Mouse (Mus musculus) hindbrain, postnatal 0 days (tissue): ENCODE results near the gene Mfsd1. TPM values are rescaled to one million over a fixed set of nuclear protein-coding genes. Genes with fewer than 3 reads are reported as not detected.

ENCODE experiments used
- ATAC-seq: fragments of 200-750 bp; cut with Nextera tagmentation; 2 replicates; pipeline ENCODE4 v1.8.0; 2017; ENCODE audit warnings: mild to moderate bottlenecking, moderate TSS enrichment, moderate library complexity
- DNase-seq: peaks from one replicate; pipeline ENCODE4 v3.0.0-alpha.2; 2015; ENCODE audit warnings: low spot score
- H3K27ac ChIP-seq: fragments of 300-500 bp; sonication (generic); 2 replicates; pipeline ENCODE4 v1.5.1; 2014; ENCODE audit warnings: mild to moderate bottlenecking
- H3K27me3 ChIP-seq: fragments of 300-500 bp; sonication (generic); 2 replicates; pipeline ENCODE4 v1.6.1; 2014; ENCODE audit warnings: low read length, mixed read lengths; ENCODE audit not compliant: insufficient read depth
- H3K36me3 ChIP-seq: fragments of 300-500 bp; sonication (generic); 2 replicates; pipeline ENCODE4 v1.6.1; 2014; ENCODE audit warnings: low read length, mixed read lengths; ENCODE audit not compliant: insufficient read depth
- H3K4me1 ChIP-seq: fragments of 300-500 bp; sonication (generic); 2 replicates; pipeline ENCODE4 v1.6.1; 2014; ENCODE audit warnings: antibody characterized with exemption, low read length, mixed read lengths; ENCODE audit not compliant: insufficient read depth
- H3K4me2 ChIP-seq: fragments of 300-500 bp; sonication (generic); 2 replicates; pipeline ENCODE4 v1.6.1; 2014; ENCODE audit warnings: low read depth, mild to moderate bottlenecking, low read length, moderate library complexity, mixed read lengths
- H3K4me3 ChIP-seq: fragments of 300-500 bp; sonication (generic); 2 replicates; pipeline ENCODE4 v1.5.1; 2014; ENCODE audit warnings: low read length
- H3K9ac ChIP-seq: fragments of 300-500 bp; sonication (generic); replicated peaks from 2 replicates; pipeline ENCODE4 v1.6.1; 2014; ENCODE audit warnings: mild to moderate bottlenecking, low read length, moderate library complexity, mixed read lengths
- H3K9me3 ChIP-seq: fragments of 300-500 bp; sonication (generic); 2 replicates; pipeline ENCODE4 v1.6.1; 2016; ENCODE audit warnings: low read length, mixed read lengths
- CTCF ChIP-seq: IDR thresholded peaks from 2 replicates; pipeline ENCODE4 v1.5.1; 2016; ENCODE audit warnings: antibody characterized with exemption, control low read depth, low read depth
- WGBS: fragments of 180-500 bp; shearing (Covaris S2); extraction: QIAGEN DNeasy Blood & Tissue Kit; methylation state at CpG from one replicate; pipeline ENCODE4 v1.1.7; 2014; 5-methylcytosine and 5-hydroxymethylcytosine counted together
- polyA plus RNA-seq: library from polyadenylated mRNA; unstranded; fragments of >200 nt; fragmentation: Nextera tagmentation; extraction: Ambion mirVana; gene quantifications from 2 replicates; pipeline ENCODE4 v1.2.1, GENCODE M21; 2015
- total RNA-seq: library from RNA; depleted of rRNA; stranded (reverse); fragments of >200 nt; gene quantifications from 2 replicates; pipeline ENCODE4 v1.2.3, GENCODE M21; 2014; rRNA removed

Gene Mfsd1
- total RNA-seq (31.0 and 35.0 TPM in 2 replicates), polyA plus RNA-seq (32.6 and 36.1 TPM in 2 replicates)

- peak; percentile 94 for ATAC-seq
- WGBS: 5% methylated on average over 51 of the region's 54 CpGs
These were observed at the start of gene Mfsd1 for GRCm38 (mm10) chr3:67582273-67583124. Gene Mfsd1, plus strand, starts transcription at chr3:67582741.

GRCm38 (mm10) chr3:67543630-67544029, 38.9 kb upstream of the Mfsd1 start:
- Histone ChIP-seq H3K36me3 (no peaks in the 10 kb centered on the region), H3K27ac (no peak overlapping the region), H3K27me3 (no peaks in the 10 kb centered on the region), H3K4me2 (no peak overlapping the region), H3K9ac (no peak overlapping the region), H3K4me3 (no peak overlapping the region), H3K4me1 (no peaks in the 10 kb centered on the region), H3K9me3 (no peaks in the 10 kb centered on the region)
- ATAC-seq (no peak), DNase-seq (no peak)
- TF ChIP-seq CTCF: no peak
- WGBS: 81% methylated on average over 8 of the region's 8 CpGs

More at GRCm38 (mm10) chr3:67582273-67583124, at the start of gene Mfsd1:
- Histone ChIP-seq H3K4me2 (peak within 1 kb of the TSS; percentile 96), H3K9me3 (no peaks in the 10 kb centered on the region), H3K27ac (peak within 1 kb of the TSS; percentile 59), H3K4me3 (peak within 1 kb of the TSS; percentile 90), H3K27me3 (no peaks in the 10 kb centered on the region), H3K9ac (peak within 1 kb of the TSS; percentile 63), H3K4me1 (0 out of 2 replicates have a peak, but pooled peaks cover 6% of the 10 kb centered on the region), H3K36me3 (peaks cover 9% of the 10 kb centered on the region; the same call in 1 of the 2 replicates)
- DNase-seq: peak; percentile 98
- peak; percentile 19; the same call in 1 of the 2 replicates for TF ChIP-seq CTCF

GRCm38 (mm10) chr3:67551193-67551592, 31.3 kb upstream of the Mfsd1 start:
- H3K4me3 ChIP-seq: no peak overlapping the region

GRCm38 (mm10) chr3:67553281-67553680, 29.3 kb upstream of the Mfsd1 start:
- Histone ChIP-seq H3K27ac (no peak overlapping the region), H3K27me3 (no peaks in the 10 kb centered on the region), H3K4me2 (no peak overlapping the region), H3K9ac (no peak overlapping the region), H3K4me1 (no peaks in the 10 kb centered on the region), H3K4me3 (no peak overlapping the region), H3K9me3 (no peaks in the 10 kb centered on the region), H3K36me3 (no peaks in the 10 kb centered on the region)
- 44% methylated on average over 4 of the region's 4 CpGs for WGBS
- peak; percentile 44; the same call in 1 of the 2 replicates for ATAC-seq
- TF ChIP-seq CTCF: no peak
- DNase-seq: peak; percentile 53

More at GRCm38 (mm10) chr3:67551193-67551592, 31.3 kb upstream of the Mfsd1 start:
- Histone ChIP-seq H3K4me1 (no peaks in the 10 kb centered on the region), H3K27ac (no peak overlapping the region), H3K9me3 (no peaks in the 10 kb centered on the region), H3K27me3 (no peaks in the 10 kb centered on the region), H3K36me3 (no peaks in the 10 kb centered on the region), H3K4me2 (no peak overlapping the region), H3K9ac (no peak overlapping the region)
- no peak for TF ChIP-seq CTCF
- DNase-seq (no peak), ATAC-seq (no peak)
- WGBS: 64% methylated on average over 3 of the region's 3 CpGs

- Histone ChIP-seq H3K36me3 (no peaks in the 10 kb centered on the region), H3K27ac (no peak overlapping the region), H3K4me1 (no peaks in the 10 kb centered on the region), H3K9me3 (no peaks in the 10 kb centered on the region), H3K9ac (no peak overlapping the region), H3K4me2 (no peak overlapping the region), H3K4me3 (no peak overlapping the region), H3K27me3 (no peaks in the 10 kb centered on the region)
- no peak for TF ChIP-seq CTCF
- ATAC-seq (no peak), DNase-seq (no peak)
- WGBS: 94% methylated on average over 5 of the region's 5 CpGs
These were observed 28.6 kb upstream of the Mfsd1 start for GRCm38 (mm10) chr3:67553927-67554448.

GRCm38 (mm10) chr3:67555211-67555610, 27.3 kb upstream of the Mfsd1 start:
- Histone ChIP-seq H3K4me1 (no peaks in the 10 kb centered on the region), H3K27me3 (no peaks in the 10 kb centered on the region), H3K9me3 (no peaks in the 10 kb centered on the region), H3K36me3 (no peaks in the 10 kb centered on the region), H3K27ac (no peak overlapping the region), H3K9ac (no peak overlapping the region), H3K4me2 (no peak overlapping the region), H3K4me3 (no peak overlapping the region)
- WGBS: 87% methylated on average over 5 of the region's 5 CpGs
- ATAC-seq (no peak), DNase-seq (no peak)
- no peak for TF ChIP-seq CTCF
